Mouse (Mus musculus) liver, embryonic 12.5 days (tissue): ENCODE data around the gene Slc6a17. TPM values are rescaled to one million over a fixed set of nuclear protein-coding genes. Genes with fewer than 3 reads are reported as not detected.

ENCODE experiments used
- ATAC-seq: fragments of 200-750 bp; cut with Nextera tagmentation; 2 replicates; pipeline ENCODE4 v1.8.0; 2017; ENCODE audit warnings: moderate number of reproducible peaks, mild to moderate bottlenecking, moderate library complexity
- H3K27ac ChIP-seq: fragments of 300-500 bp; sonication (generic); 2 replicates; pipeline ENCODE4 v1.5.1; 2016; ENCODE audit warnings: mild to moderate bottlenecking
- H3K27me3 ChIP-seq: fragments of 300-500 bp; sonication (generic); replicated peaks from 2 replicates; pipeline ENCODE4 v1.6.1; 2016; ENCODE audit warnings: mild to moderate bottlenecking, moderate library complexity
- H3K36me3 ChIP-seq: fragments of 300-500 bp; sonication (generic); 2 replicates; pipeline ENCODE4 v1.6.1; 2016; ENCODE audit warnings: mild to moderate bottlenecking, moderate library complexity
- H3K4me1 ChIP-seq: fragments of 300-500 bp; sonication (generic); 2 replicates; pipeline ENCODE4 v1.6.1; 2016
- H3K4me2 ChIP-seq: fragments of 300-500 bp; sonication (generic); 2 replicates; pipeline ENCODE4 v1.6.1; 2016; ENCODE audit warnings: mild to moderate bottlenecking, moderate library complexity
- H3K4me3 ChIP-seq: fragments of 300-500 bp; sonication (generic); 2 replicates; pipeline ENCODE4 v1.5.1; 2016; ENCODE audit warnings: mild to moderate bottlenecking, moderate library complexity
- H3K9ac ChIP-seq: fragments of 300-500 bp; sonication (generic); 2 replicates; pipeline ENCODE4 v1.6.1; 2016; ENCODE audit warnings: mild to moderate bottlenecking, moderate library complexity
- H3K9me3 ChIP-seq: fragments of 300-500 bp; sonication (generic); replicated peaks from 2 replicates; pipeline ENCODE4 v1.6.1; 2016; ENCODE audit warnings: mild to moderate bottlenecking, moderate library complexity
- WGBS: fragments of 180-500 bp; shearing (Covaris S2); methylation state at CpG from one replicate; pipeline ENCODE4 v1.1.7; 2016; ENCODE audit not compliant: insufficient replicate concordance; 5-methylcytosine and 5-hydroxymethylcytosine counted together
- polyA plus RNA-seq: library from polyadenylated mRNA; unstranded; fragments of >200 nt; fragmentation: Nextera tagmentation; extraction: Ambion mirVana; gene quantifications from 2 replicates; pipeline ENCODE4 v1.2.1, GENCODE M21; 2016

Slc6a17 gene
- polyA plus RNA-seq, 1 experiment from 2014 or later = 0.42 TPM

DNA sequence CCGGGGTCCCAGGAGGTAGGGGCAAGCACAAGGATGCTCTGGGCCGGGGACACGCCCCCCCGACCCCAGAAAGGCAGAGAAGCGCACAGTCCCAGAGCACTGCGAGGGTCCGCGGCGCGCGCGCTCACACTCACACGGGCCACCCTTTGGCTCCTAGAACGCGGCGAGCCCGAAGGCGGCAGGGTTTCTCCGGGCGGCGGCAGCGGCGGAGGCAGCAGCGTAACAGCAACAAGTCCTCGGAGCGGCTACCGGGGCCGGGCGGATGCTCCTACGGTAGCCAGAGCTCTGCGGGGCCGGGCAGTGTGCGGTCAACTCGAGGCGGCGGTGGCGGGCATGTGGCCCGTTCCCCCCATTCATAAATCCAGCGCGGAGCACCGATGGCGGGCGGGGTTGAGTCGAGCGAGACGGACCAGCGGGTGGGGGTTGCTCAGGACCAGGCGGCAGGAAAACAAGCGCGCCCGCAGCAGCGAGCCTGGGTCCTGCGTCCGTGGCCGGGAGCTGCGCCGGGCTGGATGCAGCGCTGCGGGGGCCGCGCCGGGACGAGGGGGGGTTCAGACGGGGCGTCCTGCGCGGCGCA is 58.5 kb downstream of the Slc6a17 start, which contains the start of gene Kcnc4:
Kcnc4 (minus strand) TSS at position 357 of the 577 bp plus-strand sequence.
- no peak within 1 kb of the TSS for H3K9ac ChIP-seq
- H3K9me3 ChIP-seq = no peaks in the 10 kb centered on the region
- peak within 1 kb of the TSS; percentile 39 for H3K4me3 ChIP-seq
- H3K36me3 ChIP-seq = no peaks in the 10 kb centered on the region
- 1% methylated on average over 68 of the region's 68 CpGs for WGBS
- no peak within 1 kb of the TSS for H3K27ac ChIP-seq
- peaks cover 16% of the 10 kb centered on the region for H3K4me1 ChIP-seq
- ATAC-seq = no peak
- H3K4me2 ChIP-seq = peak within 1 kb of the TSS; percentile 61
- peaks cover 97% of the 10 kb centered on the region for H3K27me3 ChIP-seq

DNA sequence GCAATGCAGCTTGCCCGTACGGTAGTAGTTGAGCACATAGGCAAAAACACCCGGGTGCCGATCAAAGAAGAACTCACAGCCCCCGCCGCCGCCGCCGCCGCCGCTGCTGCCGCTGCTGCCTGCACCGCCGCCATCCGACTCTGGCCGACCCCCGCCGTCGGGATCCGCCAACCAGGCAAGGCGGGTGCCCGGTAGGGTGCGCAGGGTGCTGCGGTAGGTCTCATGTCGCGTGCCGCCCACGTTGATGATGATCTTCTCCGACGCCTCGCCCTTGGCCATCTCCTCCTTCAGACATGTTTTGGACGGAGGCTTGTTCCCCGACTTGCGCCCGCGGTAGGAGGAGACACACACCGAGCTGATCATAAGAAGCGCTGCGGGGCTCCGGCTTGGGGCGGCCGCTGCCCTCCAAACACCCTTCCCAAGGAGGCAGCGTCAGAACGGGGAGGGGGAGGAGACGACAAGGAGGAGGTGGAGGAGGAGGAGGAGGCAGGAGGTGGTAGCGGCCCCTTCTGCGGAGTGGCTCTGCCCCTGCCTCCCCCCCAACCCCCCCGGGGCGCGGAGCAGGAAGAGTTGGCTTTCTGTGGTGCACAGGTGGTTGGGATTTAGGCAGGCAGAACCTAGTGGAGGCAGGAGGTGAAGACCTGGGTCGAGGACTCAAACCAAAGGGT is 59.2 kb downstream of the Slc6a17 start:
- H3K9ac ChIP-seq = no peak overlapping the region
- H3K9me3 ChIP-seq = no peaks in the 10 kb centered on the region
- no peaks in the 10 kb centered on the region for H3K36me3 ChIP-seq
- peaks cover 97% of the 10 kb centered on the region for H3K27me3 ChIP-seq
- no peak overlapping the region for H3K27ac ChIP-seq
- H3K4me1 ChIP-seq = peaks cover 16% of the 10 kb centered on the region
- peak overlapping the region; percentile 39 for H3K4me3 ChIP-seq
- H3K4me2 ChIP-seq = peak overlapping the region; percentile 61
- no peak for ATAC-seq
- WGBS = 2% methylated on average over 51 of the region's 51 CpGs

DNA sequence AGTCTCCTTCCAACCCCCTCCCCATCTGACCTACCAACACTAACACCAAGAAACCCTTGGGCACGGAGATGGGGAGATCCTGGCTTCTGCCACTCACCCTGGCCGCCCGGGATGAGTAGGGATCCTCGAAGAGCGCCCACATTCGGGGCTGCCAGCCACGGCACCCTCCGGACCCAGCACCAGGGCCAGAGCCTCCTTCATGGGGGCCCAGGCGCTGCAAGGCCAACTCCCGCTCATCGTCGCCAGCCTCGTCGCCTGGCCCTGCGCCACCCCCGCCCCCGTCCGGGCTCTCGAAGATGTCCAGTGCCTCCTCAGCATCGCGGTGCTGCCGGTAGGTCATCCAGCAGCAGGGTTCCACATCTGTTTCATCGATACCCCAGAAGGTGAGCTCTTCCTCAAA is 59.7 kb downstream of the Slc6a17 start:
- Histone ChIP-seq H3K27ac (no peak overlapping the region), H3K4me3 (no peak overlapping the region; the same call in 1 of the 2 replicates)
- 5% methylated on average over 23 of the region's 23 CpGs for WGBS

DNA sequence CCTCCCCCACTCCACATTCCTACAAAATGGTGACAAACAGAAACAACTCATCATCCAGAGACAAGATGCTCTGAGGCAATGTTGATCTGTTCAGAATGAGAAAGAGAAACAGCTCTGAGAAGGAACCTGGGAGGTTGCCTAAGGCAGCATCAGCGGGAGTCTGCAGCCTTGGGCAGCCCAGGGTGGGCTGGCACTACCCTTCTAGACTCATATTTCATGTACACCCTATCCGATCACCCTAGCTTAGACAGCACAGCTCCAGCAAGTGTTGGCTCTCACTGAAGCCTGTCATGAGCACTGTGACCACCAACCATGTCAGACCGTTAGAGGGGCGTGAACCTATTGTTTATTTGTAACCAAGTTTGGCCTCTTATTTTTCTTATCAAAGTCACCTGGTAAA is 63.5 kb downstream of the Slc6a17 start:
- peaks cover 65% of the 10 kb centered on the region for H3K27me3 ChIP-seq
- no peaks in the 10 kb centered on the region for H3K36me3 ChIP-seq
- H3K9ac ChIP-seq = no peak overlapping the region
- H3K9me3 ChIP-seq = no peaks in the 10 kb centered on the region
- no peak for ATAC-seq
- no peak overlapping the region for H3K4me2 ChIP-seq
- 57% methylated on average over 4 of the region's 4 CpGs for WGBS
- H3K4me3 ChIP-seq = no peak overlapping the region
- H3K27ac ChIP-seq = no peak overlapping the region
- H3K4me1 ChIP-seq = peaks cover 6% of the 10 kb centered on the region

More for the DNA sequence above, 59.7 kb downstream of the Slc6a17 start:
- H3K4me2 ChIP-seq = 0 out of 2 replicates have a peak overlapping the region, but pooled peaks have one; percentile 61
- no peak overlapping the region for H3K9ac ChIP-seq
- ATAC-seq = no peak
- H3K9me3 ChIP-seq = no peaks in the 10 kb centered on the region
- H3K4me1 ChIP-seq = peaks cover 16% of the 10 kb centered on the region
- H3K36me3 ChIP-seq = no peaks in the 10 kb centered on the region
- peaks cover 92% of the 10 kb centered on the region for H3K27me3 ChIP-seq

DNA sequence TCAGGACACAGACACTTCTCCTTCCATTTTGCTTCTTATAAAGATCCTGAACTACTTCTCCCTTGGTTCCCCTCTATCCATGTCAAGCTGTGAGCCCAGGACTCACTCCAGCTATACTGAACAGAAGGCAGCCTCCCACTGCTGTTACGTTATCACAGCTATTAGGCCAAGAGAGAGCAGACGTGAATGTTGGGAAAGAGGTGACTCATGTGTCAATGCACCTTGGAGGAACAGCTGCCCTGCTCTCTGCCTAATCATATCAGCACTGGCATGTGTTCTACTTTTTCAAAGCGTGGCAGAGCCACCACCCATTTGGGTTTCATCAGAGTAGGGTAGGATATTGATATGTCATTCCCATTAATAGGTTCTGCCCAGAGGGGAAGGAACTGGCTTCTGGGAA is 71.0 kb downstream of the Slc6a17 start:
- Histone ChIP-seq H3K27me3 (peaks cover 21% of the 10 kb centered on the region; the same call in 1 of the 2 replicates), H3K4me2 (no peak overlapping the region), H3K36me3 (no peaks in the 10 kb centered on the region), H3K4me3 (no peak overlapping the region), H3K9ac (no peak overlapping the region), H3K9me3 (no peaks in the 10 kb centered on the region), H3K27ac (no peak overlapping the region), H3K4me1 (no peaks in the 10 kb centered on the region)
- WGBS = 59% methylated on average over 3 of the region's 3 CpGs
- no peak for ATAC-seq

DNA sequence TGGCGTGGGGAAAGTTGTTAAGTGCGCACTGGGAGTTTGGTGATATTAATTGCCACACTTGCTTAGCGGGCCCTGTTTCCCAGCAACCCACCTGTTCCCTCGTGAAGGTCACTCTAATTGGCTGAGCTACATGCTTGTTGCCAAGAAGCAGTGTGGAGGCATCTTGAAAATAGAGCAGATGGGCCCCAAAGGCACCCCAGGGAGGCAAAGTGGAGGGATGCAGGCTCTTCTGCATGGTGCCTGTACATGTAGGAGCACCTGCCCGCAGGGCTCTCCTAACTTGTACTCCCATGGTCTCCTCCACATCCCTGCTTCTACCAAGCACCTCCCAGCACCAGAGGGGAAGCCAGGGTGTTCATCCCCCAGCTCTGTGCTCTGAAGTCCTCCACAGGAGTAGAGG is 74.0 kb downstream of the Slc6a17 start:
- 68% methylated on average over 5 of the region's 5 CpGs for WGBS
- Histone ChIP-seq H3K9me3 (no peaks in the 10 kb centered on the region), H3K9ac (no peak overlapping the region)

DNA sequence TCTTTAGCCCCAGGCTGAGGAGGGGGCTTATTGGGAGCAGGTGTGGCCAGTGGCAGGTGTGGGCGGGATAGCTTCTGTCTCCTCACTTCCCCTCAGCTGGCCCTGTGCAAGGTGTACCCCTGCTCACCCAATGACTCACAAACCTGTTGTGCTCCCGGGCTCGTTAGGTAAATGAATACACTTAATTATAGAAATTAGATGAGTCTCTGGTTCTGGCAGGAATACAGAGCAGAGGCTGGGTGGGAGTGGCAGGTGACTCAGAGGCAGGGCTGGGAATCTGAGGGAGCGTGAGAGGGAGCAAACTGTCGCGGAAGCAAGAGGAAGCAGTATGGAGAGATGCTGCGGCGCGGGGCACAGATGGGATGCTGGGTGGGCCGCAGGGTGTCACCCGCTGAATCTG is 75.6 kb downstream of the Slc6a17 start:
- ATAC-seq = no peak

More for the DNA sequence above, 74.0 kb downstream of the Slc6a17 start:
- no peak overlapping the region for H3K4me2 ChIP-seq
- H3K36me3 ChIP-seq = no peaks in the 10 kb centered on the region
- H3K27ac ChIP-seq = no peak overlapping the region
- H3K4me3 ChIP-seq = no peak overlapping the region
- 0 out of 2 replicates have a peak, but pooled peaks cover 13% of the 10 kb centered on the region for H3K27me3 ChIP-seq
- no peak for ATAC-seq
- no peaks in the 10 kb centered on the region for H3K4me1 ChIP-seq

DNA sequence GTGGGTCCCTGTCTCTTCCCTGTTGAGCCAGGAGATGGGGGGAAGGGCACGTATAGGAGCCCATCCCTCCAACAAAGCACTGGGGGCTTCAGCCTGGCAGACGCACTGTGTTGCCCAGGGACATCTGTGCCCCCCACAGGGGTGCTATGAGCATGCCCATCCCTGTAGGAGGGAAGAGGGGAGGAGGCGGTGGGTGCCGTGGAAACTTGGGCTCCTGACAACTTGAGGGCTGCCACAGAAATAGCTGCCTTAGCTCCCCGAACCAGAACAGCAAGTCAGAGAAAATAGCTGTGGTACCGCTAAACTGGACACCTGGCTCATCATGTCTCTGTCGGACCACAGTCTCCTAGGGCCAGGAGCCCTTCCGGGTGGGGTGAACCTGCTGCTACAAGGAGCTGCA is 76.5 kb downstream of the Slc6a17 start:
- no peaks in the 10 kb centered on the region for H3K9me3 ChIP-seq
- H3K36me3 ChIP-seq = no peaks in the 10 kb centered on the region
- no peak overlapping the region for H3K27ac ChIP-seq
- H3K9ac ChIP-seq = no peak overlapping the region
- no peak overlapping the region for H3K4me3 ChIP-seq
- H3K4me1 ChIP-seq = no peaks in the 10 kb centered on the region
- 71% methylated on average over 8 of the region's 8 CpGs for WGBS
- no peak for ATAC-seq
- no peak overlapping the region for H3K4me2 ChIP-seq
- 0 out of 2 replicates have a peak, but pooled peaks cover 13% of the 10 kb centered on the region for H3K27me3 ChIP-seq

More for the DNA sequence above, 75.6 kb downstream of the Slc6a17 start:
- H3K4me2 ChIP-seq = no peak overlapping the region
- no peak overlapping the region for H3K27ac ChIP-seq
- 0 out of 2 replicates have a peak, but pooled peaks cover 13% of the 10 kb centered on the region for H3K27me3 ChIP-seq
- no peaks in the 10 kb centered on the region for H3K9me3 ChIP-seq
- 66% methylated on average over 11 of the region's 11 CpGs for WGBS
- no peaks in the 10 kb centered on the region for H3K4me1 ChIP-seq
- H3K4me3 ChIP-seq = no peak overlapping the region
- no peak overlapping the region for H3K9ac ChIP-seq
- H3K36me3 ChIP-seq = no peaks in the 10 kb centered on the region

DNA sequence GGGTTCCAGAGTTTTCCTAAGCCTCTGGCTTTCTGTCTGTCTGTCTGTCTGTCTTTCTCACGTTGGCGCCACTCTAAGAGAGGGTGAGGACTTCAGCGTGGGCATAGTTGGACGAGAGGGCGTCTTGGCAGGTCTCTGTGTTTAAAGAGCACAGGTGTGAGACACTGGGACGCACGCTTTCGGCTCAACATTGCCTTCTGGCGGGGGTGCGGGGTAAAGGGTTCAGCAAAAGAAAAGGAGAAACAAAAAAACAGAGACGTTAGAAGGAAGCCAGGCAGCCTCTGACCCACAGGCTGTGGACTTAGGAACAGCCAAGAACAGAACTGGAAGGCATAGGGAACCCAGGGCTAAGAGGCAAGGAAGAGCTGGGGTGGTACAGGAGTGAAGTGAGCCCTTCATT is 78.5 kb downstream of the Slc6a17 start:
- H3K9me3 ChIP-seq = no peaks in the 10 kb centered on the region
- H3K4me3 ChIP-seq = no peak overlapping the region
- no peak for ATAC-seq
- H3K4me2 ChIP-seq = no peak overlapping the region
- H3K27me3 ChIP-seq = 0 out of 2 replicates have a peak, but pooled peaks cover 6% of the 10 kb centered on the region
- no peak overlapping the region for H3K9ac ChIP-seq
- WGBS = 71% methylated on average over 11 of the region's 11 CpGs
- H3K4me1 ChIP-seq = no peaks in the 10 kb centered on the region
- no peaks in the 10 kb centered on the region for H3K36me3 ChIP-seq
- H3K27ac ChIP-seq = no peak overlapping the region

DNA sequence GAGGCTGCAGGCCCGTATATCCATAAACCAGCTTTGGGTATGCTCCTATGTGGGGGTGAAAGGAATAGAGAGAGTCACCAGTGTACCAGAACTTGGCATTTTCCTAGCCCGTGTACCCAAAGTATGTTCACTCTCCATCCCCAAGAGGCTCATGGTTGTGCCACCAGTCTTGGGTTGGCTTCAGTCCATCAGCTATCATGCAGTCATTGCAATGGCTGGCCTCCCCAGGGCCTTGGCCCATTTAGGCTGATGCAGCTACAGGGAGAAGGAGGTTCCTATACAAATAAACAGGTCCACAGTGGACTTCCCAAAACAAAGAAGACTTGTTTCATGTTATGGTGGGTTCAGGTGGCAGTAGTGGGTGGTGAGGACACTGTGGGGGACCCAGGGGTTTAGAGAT is 80.2 kb downstream of the Slc6a17 start:
- Histone ChIP-seq H3K4me1 (no peaks in the 10 kb centered on the region), H3K9me3 (no peaks in the 10 kb centered on the region), H3K4me3 (no peak overlapping the region), H3K27ac (no peak overlapping the region), H3K36me3 (no peaks in the 10 kb centered on the region), H3K27me3 (no peaks in the 10 kb centered on the region), H3K4me2 (no peak overlapping the region), H3K9ac (no peak overlapping the region)
- no peak for ATAC-seq
- 70% methylated on average over 2 of the region's 2 CpGs for WGBS

DNA sequence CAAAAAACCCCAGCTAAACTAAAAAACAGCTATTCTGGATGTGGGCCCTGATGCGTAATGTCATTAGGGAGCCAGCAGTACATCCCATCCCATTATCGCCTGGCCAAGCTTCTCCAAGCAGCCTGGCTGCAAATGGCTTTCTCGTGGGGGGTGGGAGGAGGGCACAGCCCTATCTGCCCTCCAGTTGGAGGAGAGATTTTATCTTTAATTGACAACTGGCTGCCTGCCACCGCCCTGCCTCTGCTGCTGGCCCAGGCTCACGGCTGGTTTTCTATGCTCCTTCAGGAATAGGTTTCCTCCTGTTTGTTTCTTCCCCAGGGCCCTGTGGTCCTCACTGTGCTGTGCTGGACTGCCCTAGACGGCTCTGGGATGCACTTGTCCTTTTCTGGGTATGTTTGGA is 81.4 kb downstream of the Slc6a17 start:
- H3K9me3 ChIP-seq = no peaks in the 10 kb centered on the region
- ATAC-seq = no peak
- no peak overlapping the region for H3K9ac ChIP-seq
- H3K4me1 ChIP-seq = no peaks in the 10 kb centered on the region
- H3K36me3 ChIP-seq = no peaks in the 10 kb centered on the region
- H3K4me3 ChIP-seq = no peak overlapping the region
- 45% methylated on average over 6 of the region's 6 CpGs for WGBS
- no peaks in the 10 kb centered on the region for H3K27me3 ChIP-seq
- H3K4me2 ChIP-seq = no peak overlapping the region
- H3K27ac ChIP-seq = no peak overlapping the region

DNA sequence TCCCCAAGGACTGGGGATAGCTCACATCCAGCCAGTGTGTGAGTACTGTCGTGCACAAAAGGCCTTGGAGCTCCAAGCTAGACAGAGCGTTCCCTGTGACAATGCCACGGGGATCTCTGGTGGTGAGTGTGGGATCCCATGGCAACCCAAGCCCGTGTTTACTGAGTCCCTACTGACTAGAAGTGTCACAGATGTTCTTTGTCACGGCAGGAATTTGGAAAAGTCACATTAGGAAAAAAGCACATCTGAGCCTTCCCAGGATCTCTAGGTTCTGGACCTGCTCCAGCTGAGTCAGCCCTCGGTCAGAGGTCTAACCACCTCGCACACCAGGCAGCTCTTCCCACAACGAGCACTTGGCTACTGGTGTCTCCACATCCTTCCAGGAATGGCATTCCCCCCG is 84.2 kb downstream of the Slc6a17 start:
- H3K4me2 ChIP-seq = no peak overlapping the region
- no peaks in the 10 kb centered on the region for H3K27me3 ChIP-seq
- no peak overlapping the region for H3K27ac ChIP-seq
- H3K9me3 ChIP-seq = no peaks in the 10 kb centered on the region
- no peak overlapping the region for H3K4me3 ChIP-seq
- H3K9ac ChIP-seq = no peak overlapping the region
- 57% methylated on average over 9 of the region's 9 CpGs for WGBS
- ATAC-seq = no peak
- no peaks in the 10 kb centered on the region for H3K4me1 ChIP-seq
- no peaks in the 10 kb centered on the region for H3K36me3 ChIP-seq
